Mouse (Mus musculus): Measurements from ENCODE around the gene Otud7b. TPM values are rescaled to one million over a fixed set of nuclear protein-coding genes. Genes with fewer than 3 reads are reported as not detected.
"Not testable (repeated sequence)": the region's sequence is repeated elsewhere in the genome, so short reads cannot be mapped to it uniquely, and the experiment has no call there.

Gene Otud7b
- polyA plus RNA-seq, 2 experiments from 2014 or later, result 8.0 to 12.0 TPM

DNA sequence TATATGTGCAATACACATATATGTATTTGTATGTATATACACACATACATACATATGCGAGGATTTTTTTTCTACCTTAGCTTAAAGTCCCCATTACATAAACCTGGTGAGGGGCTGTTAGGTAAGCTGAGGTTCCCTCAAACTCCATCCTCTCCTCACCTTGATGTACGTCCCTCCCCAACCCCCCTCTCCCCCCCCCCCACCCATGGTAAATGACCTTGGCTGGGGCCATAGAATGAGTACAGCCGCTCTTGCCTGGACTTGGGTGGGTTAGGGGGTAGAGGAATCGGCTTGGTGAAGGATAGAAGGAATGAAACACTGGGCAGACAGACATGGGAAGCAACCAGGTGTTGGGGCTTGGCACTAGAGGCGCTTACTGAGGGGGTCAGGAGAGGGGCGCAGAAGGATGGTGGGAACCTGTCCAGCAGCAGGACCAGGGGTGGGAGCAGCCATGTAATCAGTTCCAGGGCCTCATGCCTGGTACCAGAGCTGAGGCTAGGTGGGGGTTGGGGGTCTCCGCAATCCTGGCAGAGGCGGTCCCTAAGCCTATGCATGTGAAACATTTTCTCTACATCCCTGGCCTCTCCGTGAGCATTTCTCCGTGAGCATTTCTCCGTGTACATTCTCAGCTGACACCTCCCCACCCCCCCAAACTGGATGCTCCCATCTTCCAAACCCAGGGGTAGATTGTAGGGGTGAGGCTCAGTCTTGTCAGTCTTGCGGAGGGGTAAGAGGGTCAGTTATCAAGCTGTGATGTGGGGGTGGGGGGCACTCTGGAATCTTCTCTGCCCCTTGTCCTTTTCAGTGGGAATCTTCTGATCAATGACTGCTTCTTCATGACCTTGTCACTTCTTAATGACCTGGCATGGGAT is 77.4 kb downstream of the Otud7b start:
- no peak for ATAC-seq

DNA sequence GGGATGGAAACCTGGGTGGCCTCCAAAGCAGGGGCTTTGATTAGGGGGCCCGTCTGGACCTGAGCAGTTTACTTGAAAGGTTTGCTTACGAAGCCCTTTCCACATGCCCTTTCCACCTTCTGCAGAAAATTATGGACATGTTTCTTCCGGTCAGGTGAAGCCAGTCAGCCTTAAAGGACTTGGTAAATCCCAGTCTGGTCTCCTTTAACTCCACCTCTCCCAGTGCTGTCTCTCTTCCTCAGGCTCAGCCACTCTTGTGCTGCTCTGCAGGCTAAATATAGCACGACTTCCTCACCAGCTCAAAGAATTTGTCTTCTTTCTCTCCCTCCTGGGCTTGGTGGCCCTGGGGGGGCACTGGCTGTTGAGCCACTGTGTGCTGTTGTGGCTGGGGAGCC is 78.1 kb downstream of the Otud7b start:
- no peak for ATAC-seq

DNA sequence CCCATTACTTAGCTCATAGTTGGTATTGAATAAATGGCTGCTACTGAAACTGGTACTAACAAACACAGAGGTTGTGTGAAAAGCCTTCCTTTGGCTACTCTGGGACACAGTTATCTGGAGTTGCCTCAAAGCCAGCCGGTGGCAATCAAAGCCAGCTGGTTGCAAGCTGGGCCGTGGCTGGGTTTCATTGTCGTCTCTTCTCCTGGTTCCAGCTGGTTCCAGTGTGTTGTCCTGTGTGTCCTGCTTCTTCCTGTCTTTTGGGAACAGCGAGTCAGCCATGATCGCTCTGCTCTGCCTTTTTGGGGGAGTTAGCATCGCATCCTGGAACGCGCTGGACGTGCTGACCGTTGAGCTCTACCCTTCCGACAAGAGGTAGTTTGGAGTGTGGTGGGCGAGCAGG is 88.7 kb downstream of the Otud7b start:
- ATAC-seq, result no peak

DNA sequence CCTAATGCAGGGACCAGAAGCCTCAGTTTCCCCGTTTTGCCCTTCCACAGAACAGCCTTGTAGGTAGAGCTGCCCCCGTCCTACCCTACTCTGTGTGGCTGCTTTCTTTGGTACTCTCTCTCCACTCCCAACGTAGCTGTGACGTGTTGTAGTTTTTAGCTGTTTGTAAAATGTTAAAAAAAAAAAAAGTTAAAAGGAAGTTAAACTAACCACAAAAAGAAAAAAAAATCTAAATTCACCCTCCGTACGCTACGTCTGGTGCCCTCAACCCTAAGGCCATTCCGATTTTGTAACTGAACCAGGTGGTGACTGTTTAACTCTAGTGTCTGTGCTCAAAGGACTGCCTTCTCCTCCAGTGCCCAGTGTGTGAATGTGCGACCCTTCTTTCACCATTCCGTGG is 90.6 kb downstream of the Otud7b start:
- peak; percentile 6 for ATAC-seq

DNA sequence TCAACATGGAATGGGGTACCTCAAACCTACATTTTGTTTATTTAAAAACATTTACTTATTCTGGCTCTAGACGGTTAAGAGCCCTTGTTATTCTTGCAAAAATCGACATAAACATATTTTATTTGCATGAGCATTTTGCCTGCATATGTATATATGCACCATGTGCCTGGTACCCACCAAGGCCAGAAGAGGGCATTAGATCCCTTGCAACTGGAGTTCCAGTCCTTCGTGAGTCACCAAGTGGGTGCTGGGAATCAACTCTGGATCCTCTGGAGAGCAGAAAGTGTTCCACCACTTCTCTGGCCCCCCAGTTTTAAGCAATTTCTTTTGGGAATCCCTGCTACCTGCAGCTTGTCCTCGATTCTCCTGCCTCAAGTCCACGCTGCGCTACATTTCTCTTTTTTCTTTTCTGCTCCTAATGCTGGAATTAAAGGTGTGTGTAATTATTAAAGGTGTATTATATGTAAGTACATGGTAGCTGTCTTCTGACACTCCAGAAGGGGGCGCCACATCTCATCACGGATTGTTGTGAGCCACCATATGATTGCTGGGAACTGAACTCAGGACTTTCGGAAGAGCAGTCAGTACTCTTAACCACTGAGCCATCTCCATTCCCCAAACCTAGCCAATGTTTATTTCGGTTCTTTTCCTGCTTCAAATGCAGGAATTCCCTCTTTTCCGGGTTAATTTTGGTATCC is 91.4 kb downstream of the Otud7b start:
- ATAC-seq, result no peak

DNA sequence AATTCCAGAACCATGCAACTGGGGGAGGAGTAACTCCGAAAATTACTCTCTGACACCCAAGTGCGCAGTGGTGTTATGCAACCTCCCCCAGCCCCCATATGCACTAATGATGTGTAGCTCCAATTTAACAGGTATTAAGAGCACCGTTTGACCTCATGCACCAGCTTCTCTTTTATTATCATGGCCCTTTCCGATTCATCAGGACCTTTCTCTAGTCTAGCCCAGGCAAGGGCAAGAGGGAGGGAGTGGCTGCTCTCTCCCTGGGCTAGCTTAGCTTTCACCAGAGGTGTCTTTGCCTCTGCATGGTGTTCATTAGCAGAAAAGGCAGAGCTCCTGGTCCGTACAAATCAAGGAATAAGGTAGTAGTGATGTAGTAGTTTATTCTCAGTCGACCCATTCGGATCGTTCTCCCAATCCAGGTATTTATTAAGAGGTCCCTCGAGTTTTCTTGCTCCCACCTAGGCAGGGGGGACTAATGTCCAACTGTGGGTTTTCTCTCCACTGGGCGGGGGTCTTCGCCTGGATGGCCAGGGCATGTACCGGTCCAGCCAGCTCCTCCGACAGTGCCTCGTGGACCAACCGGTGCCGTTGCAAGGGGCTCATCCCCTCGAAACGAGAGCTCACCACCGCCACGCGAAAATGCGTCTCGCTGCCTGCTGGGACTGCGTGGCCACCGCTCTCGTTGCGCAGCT is 92.3 kb downstream of the Otud7b start:
- ATAC-seq, result no peak

DNA sequence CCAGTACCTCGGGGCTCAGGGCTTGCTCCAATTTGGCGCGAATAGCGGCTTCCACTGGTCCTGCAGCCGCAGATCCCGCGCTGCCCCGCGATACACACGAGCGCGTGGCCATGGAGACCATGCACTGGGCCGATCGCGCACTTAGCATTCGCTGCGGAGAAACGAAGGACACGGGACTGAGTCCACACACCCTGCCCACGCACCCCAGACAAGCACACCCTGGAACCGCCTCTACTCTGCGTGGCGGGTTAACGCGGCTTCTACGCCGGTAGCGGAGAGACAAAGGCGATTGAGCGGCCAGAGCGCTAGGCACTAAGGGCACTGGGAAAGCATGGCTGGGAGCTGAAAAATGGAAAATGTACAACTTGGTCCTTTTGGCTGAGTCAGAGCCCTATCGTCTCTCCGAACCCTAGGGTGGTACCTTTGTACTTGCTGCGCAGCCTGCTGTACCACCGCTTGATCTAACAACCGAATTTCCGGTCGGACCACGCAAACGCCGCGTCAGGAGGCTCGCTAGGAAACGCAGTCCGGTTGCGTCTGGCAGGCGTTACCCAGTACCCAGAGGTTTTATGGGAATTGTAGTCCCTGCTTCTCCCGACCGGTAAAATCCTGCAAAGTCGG is 92.9 kb downstream of the Otud7b start:
- peak; percentile 80 for ATAC-seq

DNA sequence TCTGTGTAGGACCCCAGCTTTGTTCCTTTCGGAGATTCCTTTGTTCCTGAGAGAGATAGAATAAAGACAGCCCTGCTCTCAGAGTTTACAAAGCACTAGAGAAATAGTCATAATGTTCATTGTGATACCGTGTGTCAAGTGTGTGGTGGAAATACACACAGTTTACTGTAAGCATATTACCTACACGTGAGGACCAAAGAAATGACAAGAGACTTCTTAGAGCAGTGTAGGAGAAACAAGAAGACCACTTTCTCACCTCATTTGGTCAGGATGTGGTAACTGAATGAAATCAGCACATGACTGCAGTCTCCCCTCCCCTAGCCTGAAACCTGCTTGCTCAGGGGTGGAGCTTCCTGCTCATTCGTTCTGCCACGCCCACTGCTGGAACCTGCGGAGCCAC is 93.9 kb downstream of the Otud7b start:
- peak; percentile 82 for ATAC-seq

DNA sequence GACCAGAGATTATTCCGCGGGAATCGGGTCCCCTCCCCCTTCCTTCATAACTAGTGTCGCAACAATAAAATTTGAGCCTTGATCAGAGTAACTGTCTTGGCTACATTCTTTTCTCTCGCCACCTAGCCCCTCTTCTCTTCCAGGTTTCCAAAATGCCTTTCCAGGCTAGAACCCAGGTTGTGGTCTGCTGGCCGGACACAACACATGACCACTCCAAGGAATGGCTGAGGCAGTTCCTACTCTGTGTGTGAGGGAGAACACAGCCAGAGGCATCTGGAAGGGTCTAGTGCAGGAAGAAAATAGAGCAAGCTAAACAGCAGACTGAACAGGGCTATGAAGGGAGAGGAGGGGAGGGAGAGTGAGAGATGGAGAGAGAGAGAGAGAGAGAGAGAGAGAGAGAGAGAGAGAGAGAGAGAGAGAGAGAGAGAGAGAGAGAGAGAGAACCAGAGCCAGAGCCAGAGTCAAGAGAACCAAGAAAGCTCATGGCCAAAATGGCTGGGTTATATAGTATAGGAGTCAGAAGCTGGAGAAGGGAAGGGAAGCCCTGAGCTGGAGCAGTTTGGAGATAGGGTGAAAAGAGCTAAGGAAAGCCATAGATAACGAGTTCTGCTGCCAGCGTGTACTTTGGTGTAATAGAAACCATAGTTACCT is 94.4 kb downstream of the Otud7b start:
- ATAC-seq, result not testable (repeated sequence)

DNA sequence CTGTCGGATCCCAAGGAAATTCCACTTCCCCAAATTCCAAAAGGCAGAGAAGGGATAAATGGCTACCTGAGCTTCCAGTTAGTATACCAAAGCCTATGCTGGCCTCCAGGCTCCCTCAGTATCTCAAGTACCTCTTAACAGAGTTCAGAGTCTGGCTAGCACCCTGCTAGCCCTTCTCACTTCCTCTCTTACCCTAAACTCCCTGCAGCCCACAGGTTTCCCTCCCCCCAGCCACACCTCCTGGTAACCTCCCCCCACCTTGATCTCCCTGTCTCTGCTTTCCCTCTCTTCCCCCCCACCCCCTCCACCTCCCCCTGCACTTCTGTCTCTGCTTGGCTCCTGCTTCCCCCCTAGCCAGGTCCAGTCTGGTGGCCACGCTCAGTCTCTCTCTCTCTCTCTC is 95.4 kb downstream of the Otud7b start:
- ATAC-seq, result no peak

DNA sequence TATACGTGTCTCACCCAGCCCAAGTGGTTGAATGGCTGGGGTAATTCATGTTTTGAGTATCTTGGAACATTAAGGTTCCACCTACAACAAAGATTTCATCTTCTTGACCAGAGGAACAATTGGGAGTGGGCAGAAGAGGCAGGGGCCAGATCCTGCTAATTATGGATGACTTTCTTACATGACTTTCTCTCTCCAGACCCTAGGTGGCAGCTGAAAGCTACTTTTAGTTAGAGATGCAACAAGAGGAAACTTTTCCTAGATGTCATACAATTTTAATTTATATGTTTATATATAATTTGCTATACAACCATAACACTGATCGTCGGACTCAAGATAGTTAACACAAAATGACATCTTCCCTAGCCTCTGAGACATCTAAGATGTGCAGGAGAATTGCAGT is 103.5 kb downstream of the Otud7b start:
- ATAC-seq, result no peak

DNA sequence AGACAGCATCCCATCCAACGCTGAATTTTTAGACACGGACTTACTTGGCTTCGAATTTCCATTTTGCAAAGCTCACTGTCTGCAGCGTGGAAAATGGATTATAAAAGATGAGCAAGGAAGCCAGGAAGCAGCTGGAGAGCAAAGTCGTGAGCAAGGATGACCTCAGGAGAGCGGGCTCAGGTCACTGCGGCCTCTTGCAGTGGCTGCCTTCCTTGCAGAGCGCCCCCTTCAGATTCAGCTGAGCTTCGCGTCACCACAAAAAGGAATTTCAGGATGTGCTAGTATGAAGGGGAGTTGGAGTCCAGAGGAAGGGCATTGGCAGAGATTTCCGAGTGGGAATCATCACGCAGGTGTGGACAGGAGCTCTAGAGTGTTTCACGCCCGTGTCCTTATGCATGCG is 104.9 kb downstream of the Otud7b start:
- ATAC-seq, result no peak

Other genes with a start within 250 kb of the Otud7b start
- gene Prpf3, start 248.6 kb upstream of the Otud7b start, polyA plus RNA-seq (2017; shearing (Covaris generic)), result 10 to 100 TPM; 31.7 to 44.5 TPM
- 100 to 1,000 TPM; 334 to 354 TPM for gene Mrps21, start 233.0 kb upstream of the Otud7b start, polyA plus RNA-seq (2017; shearing (Covaris generic))
- gene Ciart, start 222.3 kb upstream of the Otud7b start, polyA plus RNA-seq (2017; shearing (Covaris generic)), result 1 to 10 TPM; 4.4 to 7.0 TPM
- gene BC028528, start 212.5 kb upstream of the Otud7b start, polyA plus RNA-seq (2017; shearing (Covaris generic)), result 1 to 10 TPM; 1.2 to 1.5 TPM
- 10 to 100 TPM; 32.2 to 44.2 TPM for gene Aph1a, start 210.6 kb upstream of the Otud7b start, polyA plus RNA-seq (2017; shearing (Covaris generic))
- not detected for gene Car14, start 199.8 kb upstream of the Otud7b start, polyA plus RNA-seq (2017; shearing (Covaris generic))
- 100 to 1,000 TPM; 162 to 218 TPM for gene Anp32e, start 175.3 kb upstream of the Otud7b start, polyA plus RNA-seq (2017; shearing (Covaris generic))
- 10 to 100 TPM in 1 of 2 experiments, 1 to 10 TPM in 1; 7.5 to 12.8 TPM for gene Plekho1, start 108.5 kb upstream of the Otud7b start, polyA plus RNA-seq (2017; shearing (Covaris generic))
- 10 to 100 TPM; 18.8 to 22.7 TPM for gene Vps45, start 46.1 kb upstream of the Otud7b start, polyA plus RNA-seq (2017; shearing (Covaris generic))
- gene Mtmr11, start 57.5 kb downstream of the Otud7b start, polyA plus RNA-seq (2017; shearing (Covaris generic)), result 1 to 10 TPM in 1 of 2 experiments, under 1 TPM in 1; 0.62 to 2.0 TPM
- 10 to 100 TPM; 65.6 to 75.0 TPM for gene Sf3b4, start 67.8 kb downstream of the Otud7b start, polyA plus RNA-seq (2017; shearing (Covaris generic))
- gene Sv2a, start 76.6 kb downstream of the Otud7b start, polyA plus RNA-seq (2017; shearing (Covaris generic)), result 1 to 10 TPM in 1 of 2 experiments, under 1 TPM in 1; 0.83 to 1.9 TPM
- gene Bola1, start 115.2 kb downstream of the Otud7b start, polyA plus RNA-seq (2017; shearing (Covaris generic)), result 10 to 100 TPM; 31.4 to 31.8 TPM
- 1 to 10 TPM in 1 of 2 experiments, not detected in 1; 1.3 TPM for gene Hist2h2ab, start 115.3 kb downstream of the Otud7b start, polyA plus RNA-seq (2017; shearing (Covaris generic))
- 10 to 100 TPM in 1 of 2 experiments, 1 to 10 TPM in 1; 5.3 to 11.8 TPM for gene Hist2h2ac, start 116.4 kb downstream of the Otud7b start, polyA plus RNA-seq (2017; shearing (Covaris generic))
- 1 to 10 TPM; 1.5 to 3.3 TPM for gene Hist2h2be, start 116.6 kb downstream of the Otud7b start, polyA plus RNA-seq (2017; shearing (Covaris generic))
- gene Hist2h3c2, start 134.6 kb downstream of the Otud7b start, polyA plus RNA-seq (2017; shearing (Covaris generic)), result 1 to 10 TPM in 1 of 2 experiments, under 1 TPM in 1; 0.56 to 2.5 TPM
- gene Hist2h2aa2, start 135.7 kb downstream of the Otud7b start, polyA plus RNA-seq (2017; shearing (Covaris generic)), result 10 to 100 TPM in 1 of 2 experiments, not detected in 1; 86.9 TPM
- gene Hist2h2aa1, start 141.0 kb downstream of the Otud7b start, polyA plus RNA-seq (2017; shearing (Covaris generic)), result 10 to 100 TPM in 1 of 2 experiments, not detected in 1; 46.6 TPM
- gene Hist2h3c1, start 142.2 kb downstream of the Otud7b start, polyA plus RNA-seq (2017; shearing (Covaris generic)), result not detected
- gene Hist2h4, start 158.8 kb downstream of the Otud7b start, polyA plus RNA-seq (2017; shearing (Covaris generic)), result 1 to 10 TPM; 1.9 to 2.2 TPM
- 10 to 100 TPM; 23.4 to 32.3 TPM for gene Hist2h3b, start 164.1 kb downstream of the Otud7b start, polyA plus RNA-seq (2017; shearing (Covaris generic))
- gene Hist2h2bb, start 165.2 kb downstream of the Otud7b start, polyA plus RNA-seq (2017; shearing (Covaris generic)), result 10 to 100 TPM in 1 of 2 experiments, 1 to 10 TPM in 1; 5.2 to 11.1 TPM
- not detected for gene Fcgr1, start 189.4 kb downstream of the Otud7b start, polyA plus RNA-seq (2017; shearing (Covaris generic))

All from activated CD4-positive, CD25-positive, alpha-beta regulatory T cell, adult 4 months (primary cell).